Mouse (Mus musculus) ES-Bruce4 (cell line): Measurements from ENCODE around the gene Pfdn6. TPM values are rescaled to one million over a fixed set of nuclear protein-coding genes. Genes with fewer than 3 reads are reported as not detected.
A peak's percentile ranks its signal among the peaks of the same experiment; 100 is the strongest.
"Not testable (repeated sequence)": the region's sequence is repeated elsewhere in the genome, so short reads cannot be mapped to it uniquely, and the experiment has no call there.

ENCODE experiments used
- H3K27ac ChIP-seq: 2 replicates; pipeline ENCODE4 v1.5.1; 2012; ENCODE audit warnings: low read length, inconsistent platforms; ENCODE audit not compliant: insufficient read depth
- H3K27me3 ChIP-seq: 2 replicates; pipeline ENCODE4 v1.6.1; 2012; ENCODE audit warnings: mild to moderate bottlenecking, low read length, inconsistent platforms; ENCODE audit not compliant: control insufficient read depth, poor library complexity, insufficient read depth, severe bottlenecking
- H3K36me3 ChIP-seq: 2 replicates; pipeline ENCODE4 v1.6.1; 2012; ENCODE audit warnings: inconsistent platforms, mild to moderate bottlenecking, low read length, moderate library complexity; ENCODE audit not compliant: control insufficient read depth, poor library complexity, insufficient read depth, severe bottlenecking
- H3K4me1 ChIP-seq: one replicate; pipeline ENCODE4 v1.8.1; 2011; ENCODE audit warnings: low read length; ENCODE audit not compliant: control insufficient read depth, insufficient read depth
- H3K4me3 ChIP-seq: 2 replicates; pipeline ENCODE4 v1.5.1; 2011; ENCODE audit warnings: low read depth, mild to moderate bottlenecking, low read length
- H3K9ac ChIP-seq: 2 replicates; pipeline ENCODE4 v1.6.1; 2012; ENCODE audit warnings: low read depth, mild to moderate bottlenecking, inconsistent platforms; ENCODE audit not compliant: poor library complexity, severe bottlenecking
- H3K9me3 ChIP-seq: replicated peaks from 2 replicates; pipeline ENCODE4 v1.6.1; 2012; ENCODE audit warnings: mild to moderate bottlenecking, low read length, inconsistent platforms; ENCODE audit not compliant: control insufficient read depth, poor library complexity, insufficient read depth, severe bottlenecking
- CTCF ChIP-seq: IDR thresholded peaks from one replicate; pipeline ENCODE4 v1.8.1; 2011; ENCODE audit warnings: low read depth, low read length
- EP300 ChIP-seq: IDR thresholded peaks from 2 replicates; pipeline ENCODE4 v1.6.1; 2011; ENCODE audit warnings: low read depth, low read length; ENCODE audit not compliant: insufficient read depth
- POLR2A ChIP-seq: IDR thresholded peaks from one replicate; pipeline ENCODE4 v1.8.1; 2011; ENCODE audit warnings: low read length; ENCODE audit not compliant: insufficient read depth
- polyA plus RNA-seq: library from polyadenylated mRNA; stranded (reverse); fragments of >200 nt; gene quantifications from 2 replicates; pipeline ENCODE4 v1.2.4, GENCODE M21; 2011; ENCODE audit warnings: low read depth; ENCODE audit not compliant: missing spikeins, insufficient read depth, insufficient read length

Gene Pfdn6
- polyA plus RNA-seq, 1 experiment, result 146 TPM

GRCm38 (mm10) chr17:33953310-33953709 lies 13.2 kb upstream of the Pfdn6 start:
- peak overlapping the region; percentile 88 for H3K9ac ChIP-seq

GRCm38 (mm10) chr17:33952879-33953278 lies 12.7 kb upstream of the Pfdn6 start:
- Histone ChIP-seq H3K36me3 (peaks cover 38% of the 10 kb centered on the region), H3K27ac (peak overlapping the region; percentile 56), H3K4me3 (peak overlapping the region; percentile 7; the same call in 1 of the 2 replicates), H3K9ac (peak overlapping the region; percentile 88; the same call in 1 of the 2 replicates), H3K9me3 (no peaks in the 10 kb centered on the region), H3K4me1 (no peaks in the 10 kb centered on the region), H3K27me3 (no peaks in the 10 kb centered on the region)
- TF ChIP-seq POLR2A, result no peak
- TF ChIP-seq EP300, result no peak
- TF ChIP-seq CTCF, result no peak

More at GRCm38 (mm10) chr17:33953310-33953709, 13.2 kb upstream of the Pfdn6 start:
- peak overlapping the region; percentile 31 for H3K4me3 ChIP-seq
- no peak for TF ChIP-seq EP300
- H3K9me3 ChIP-seq, result no peaks in the 10 kb centered on the region
- H3K27me3 ChIP-seq, result no peaks in the 10 kb centered on the region
- peaks cover 38% of the 10 kb centered on the region for H3K36me3 ChIP-seq
- H3K27ac ChIP-seq, result peak overlapping the region; percentile 56
- no peaks in the 10 kb centered on the region for H3K4me1 ChIP-seq

GRCm38 (mm10) chr17:33952015-33952414 lies 11.9 kb upstream of the Pfdn6 start:
- H3K4me1 ChIP-seq, H3K27me3 ChIP-seq, H3K9me3 ChIP-seq, H3K9ac ChIP-seq: not testable (repeated sequence)
- Histone ChIP-seq H3K36me3 (peaks cover 38% of the 10 kb centered on the region), H3K27ac (peak overlapping the region; percentile 56), H3K4me3 (peak overlapping the region; percentile 4)

- H3K4me1 ChIP-seq, result no peaks in the 10 kb centered on the region
- TF ChIP-seq CTCF, result no peak
- TF ChIP-seq EP300, result 0 out of 2 replicates have a peak, but pooled peaks have one; percentile 28
- TF ChIP-seq POLR2A, result peak; percentile 4
- peaks cover 38% of the 10 kb centered on the region for H3K36me3 ChIP-seq
These were observed 11.1 kb upstream of the Pfdn6 start, which contains the start of gene B3galt4 for GRCm38 (mm10) chr17:33951021-33951946. TSS of gene B3galt4 (minus strand) at chr17:33951488.

GRCm38 (mm10) chr17:33950131-33950625 lies 10.0 kb upstream of the Pfdn6 start:
- Histone ChIP-seq H3K36me3 (peaks cover 37% of the 10 kb centered on the region), H3K9ac (peak overlapping the region; percentile 7; the same call in 1 of the 2 replicates), H3K9me3 (no peaks in the 10 kb centered on the region), H3K4me3 (no peak overlapping the region), H3K27me3 (no peaks in the 10 kb centered on the region), H3K27ac (no peak overlapping the region), H3K4me1 (no peaks in the 10 kb centered on the region)
- TF ChIP-seq EP300 (no peak), POLR2A (no peak)

More at GRCm38 (mm10) chr17:33951021-33951946, 11.1 kb upstream of the Pfdn6 start, which contains the start of gene B3galt4:
- peak within 1 kb of the TSS; percentile 48 for H3K4me3 ChIP-seq
- H3K9ac ChIP-seq, result peak within 1 kb of the TSS; percentile 7
- H3K27me3 ChIP-seq, result no peaks in the 10 kb centered on the region
- no peaks in the 10 kb centered on the region for H3K9me3 ChIP-seq
- peak within 1 kb of the TSS; percentile 56 for H3K27ac ChIP-seq

GRCm38 (mm10) chr17:33948905-33949537 lies 8.9 kb upstream of the Pfdn6 start:
- peaks cover 26% of the 10 kb centered on the region for H3K36me3 ChIP-seq
- no peak overlapping the region for H3K27ac ChIP-seq
- H3K27me3 ChIP-seq, result no peaks in the 10 kb centered on the region
- no peaks in the 10 kb centered on the region for H3K4me1 ChIP-seq
- H3K9me3 ChIP-seq, result no peaks in the 10 kb centered on the region
- TF ChIP-seq POLR2A, result no peak
- TF ChIP-seq CTCF, result no peak
- TF ChIP-seq EP300, result no peak
- H3K9ac ChIP-seq, result no peak overlapping the region
- H3K4me3 ChIP-seq, result no peak overlapping the region
